Mouse (Mus musculus) right cerebral cortex, postnatal 25 days (tissue): ENCODE measurements at regions not wholly inside any gene's neighbourhood (a gene's known extent, or its start where the extent isn't known, plus 50 kb on each side); places are given as distances from the start of the nearest gene placed in this dataset.

ENCODE experiments used
- DNase-seq: peaks from one replicate; pipeline ENCODE4 v3.0.0; 2022

DNA sequence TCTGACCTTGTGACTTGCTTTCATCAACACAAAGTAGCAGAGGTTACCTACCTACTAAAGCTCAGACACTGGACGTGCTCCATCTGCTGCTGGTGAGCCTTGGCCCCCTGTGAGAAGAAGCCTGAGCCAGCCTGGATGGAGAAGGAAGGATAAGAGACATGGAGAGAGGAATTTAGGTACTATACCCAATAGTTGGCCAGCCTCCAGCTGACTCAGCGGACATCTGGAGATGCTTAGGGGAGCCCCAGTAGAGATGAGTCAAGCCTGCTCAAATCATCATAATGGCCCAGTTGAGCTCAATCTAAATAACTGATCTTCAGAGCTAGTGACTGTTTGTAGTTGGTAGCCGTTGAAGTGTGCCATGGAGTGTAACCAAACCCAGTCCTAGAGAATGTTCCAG, 53.7 kb upstream of the Ripply2 start:
- peak; percentile 42 for DNase-seq

DNA sequence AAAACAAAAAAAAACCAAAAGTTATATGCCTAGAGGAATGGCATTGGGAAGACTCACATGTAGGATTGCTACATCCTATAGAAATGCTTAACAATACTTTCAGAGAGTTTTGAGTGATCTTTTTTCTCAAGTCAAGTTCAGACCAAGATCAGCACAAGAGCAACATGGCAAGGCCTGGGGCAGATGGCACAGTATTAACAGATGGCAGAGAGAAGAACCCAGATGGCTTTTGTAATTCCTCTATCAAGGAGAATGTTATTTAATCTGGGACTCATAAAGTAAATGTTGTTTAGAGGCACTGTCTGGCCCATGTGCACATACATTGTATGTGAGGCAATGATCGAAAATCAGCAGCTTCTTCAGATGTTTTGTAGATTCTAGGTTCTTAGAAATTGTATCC, 58.3 kb upstream of the Ripply2 start:
- DNase-seq: no peak

DNA sequence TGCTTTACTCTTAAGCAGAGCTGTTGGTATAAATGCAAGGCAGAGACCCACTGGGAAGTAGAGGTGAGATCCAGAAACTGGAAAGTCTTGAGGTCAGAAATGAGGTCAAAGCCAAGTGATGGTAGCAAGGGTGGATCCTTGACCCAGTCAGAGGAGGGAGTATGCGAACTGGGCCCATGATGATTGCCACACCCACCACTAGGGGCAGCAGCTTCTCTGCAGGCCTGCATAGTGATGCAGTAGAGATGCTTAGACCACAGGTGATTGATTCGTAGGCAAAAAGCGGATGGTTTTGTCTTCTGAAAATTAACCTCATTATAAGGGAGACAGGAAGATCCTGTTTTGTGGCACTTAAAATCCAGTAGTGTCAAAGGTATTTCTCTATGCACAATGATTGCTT, 59.6 kb upstream of the Ripply2 start:
- DNase-seq: no peak

DNA sequence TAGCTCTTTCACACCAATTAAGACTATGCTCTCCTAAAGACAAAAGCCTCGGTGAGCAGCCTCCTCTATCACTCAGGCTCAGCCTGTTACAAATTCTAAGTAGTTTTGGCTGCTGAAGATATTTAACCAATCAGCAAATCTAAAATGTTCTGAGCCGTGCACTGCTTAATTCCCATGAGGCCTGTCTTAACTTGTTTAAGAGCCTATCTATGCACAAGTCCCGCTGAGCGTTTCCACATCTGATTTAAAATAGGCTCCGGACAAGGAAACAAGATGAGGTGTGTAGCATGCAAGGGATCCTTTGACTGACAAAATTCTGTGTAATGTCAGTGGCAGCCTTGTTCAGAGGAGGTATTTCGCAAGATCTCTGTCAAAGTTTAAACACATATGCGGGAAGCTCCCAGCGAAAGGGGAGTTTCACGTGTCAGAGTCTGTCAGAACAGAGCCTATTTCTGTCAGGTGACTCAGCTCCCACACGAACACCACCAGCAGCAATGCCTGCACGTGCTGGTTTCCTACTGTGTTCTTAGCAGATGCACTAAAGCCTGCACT, 63.3 kb upstream of the Ripply2 start:
- peak; percentile 5 for DNase-seq

DNA sequence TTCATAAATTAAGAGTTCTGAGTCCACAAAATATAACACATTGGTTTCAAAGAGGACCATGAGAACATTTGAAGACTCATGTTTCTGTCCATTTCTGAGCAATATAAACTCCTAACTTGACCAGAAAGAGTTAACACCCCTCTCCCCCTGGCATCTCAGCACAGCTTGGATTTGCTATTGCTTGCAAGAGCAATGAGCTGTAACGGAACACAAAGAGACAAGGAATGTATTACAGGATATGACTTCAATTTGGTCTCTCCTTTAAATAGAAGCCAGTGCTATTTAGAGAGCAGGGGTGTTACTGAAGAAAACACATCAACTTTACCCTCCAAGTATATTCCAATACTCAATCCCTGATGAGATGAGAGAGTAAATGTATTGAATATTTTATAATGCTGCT, 65.5 kb upstream of the Ripply2 start:
- no peak for DNase-seq

DNA sequence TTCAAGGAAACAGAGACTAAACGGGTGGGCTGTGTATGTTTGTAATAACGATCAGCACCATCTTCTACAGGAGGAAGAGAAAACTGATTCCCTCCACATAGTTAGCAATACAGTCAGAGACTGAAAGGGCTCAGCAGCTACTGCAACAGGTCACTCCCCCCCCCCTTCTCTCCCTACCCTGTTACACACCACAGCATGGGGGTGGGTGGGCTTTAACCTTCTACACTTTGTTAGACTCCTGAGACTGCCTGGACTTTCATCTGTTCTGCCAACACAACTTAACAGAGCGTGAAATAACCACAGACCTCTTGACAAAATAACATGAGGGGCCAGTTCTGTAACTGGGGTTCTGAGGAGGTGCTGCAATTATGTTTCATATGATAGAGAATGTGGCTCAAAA, 50.7 kb upstream of the Snap91 start:
- no peak for DNase-seq
